Mouse (Mus musculus): ENCODE results near the gene Ppard.

Ppard gene

GRCm38 (mm10) chr17:28335267-28335666 lies 102.8 kb downstream of the Ppard start:
- no peak for DNase-seq (ENCODE audit: low spot score in 2 of 2)

- DNase-seq (ENCODE audit: low spot score in 2 of 2): no peak
Observed at GRCm38 (mm10) chr17:28337547-28337946, 105.0 kb downstream of the Ppard start.

- no peak for DNase-seq (ENCODE audit: low spot score in 2 of 2)
Observed at GRCm38 (mm10) chr17:28340578-28340977, 108.1 kb downstream of the Ppard start.

- DNase-seq (ENCODE audit: low spot score in 2 of 2): no peak
Observed at GRCm38 (mm10) chr17:28341091-28341490, 108.6 kb downstream of the Ppard start.

GRCm38 (mm10) chr17:28344050-28344607 lies 111.6 kb downstream of the Ppard start:
- DNase-seq (ENCODE audit: low spot score in 2 of 2): no peak

- DNase-seq (ENCODE audit: low spot score in 2 of 2): no peak
Observed at GRCm38 (mm10) chr17:28344670-28345069, 112.2 kb downstream of the Ppard start.

- no peak for DNase-seq (ENCODE audit: low spot score in 2 of 2)
Observed at GRCm38 (mm10) chr17:28345271-28345721, 112.8 kb downstream of the Ppard start.

- no peak for DNase-seq (ENCODE audit: low spot score in 2 of 2)
Observed at GRCm38 (mm10) chr17:28345882-28346281, 113.4 kb downstream of the Ppard start.

GRCm38 (mm10) chr17:28347327-28347726 lies 114.8 kb downstream of the Ppard start:
- DNase-seq (ENCODE audit: low spot score in 2 of 2): no peak

- no peak for DNase-seq (ENCODE audit: low spot score in 2 of 2)
Observed at GRCm38 (mm10) chr17:28348211-28348610, 115.7 kb downstream of the Ppard start.

- DNase-seq (ENCODE audit: low spot score in 2 of 2): no peak
Observed at GRCm38 (mm10) chr17:28349264-28349880, 116.9 kb downstream of the Ppard start.

- peak in 1 of 2 experiments; percentile 35 for DNase-seq (ENCODE audit: low spot score in 2 of 2)
Observed at GRCm38 (mm10) chr17:28349901-28350465, 117.5 kb downstream of the Ppard start.

GRCm38 (mm10) chr17:28350466-28351352 lies 118.2 kb downstream of the Ppard start, which contains the start of gene Tead3:
TSS of gene Tead3 (minus strand) at chr17:28350817.
- peak; percentile 66 to 83 for DNase-seq (ENCODE audit: low spot score in 2 of 2)

Data from thymus, postnatal 10 days (tissue).